Mouse (Mus musculus) heart, postnatal 0 days (tissue): ENCODE data around the gene Hoxa13.

ENCODE experiments used
- CTCF ChIP-seq: IDR thresholded peaks from 2 replicates; pipeline ENCODE4 v1.5.1; 2016; ENCODE audit warnings: antibody characterized with exemption, control low read depth, low read depth
- EP300 ChIP-seq: IDR thresholded peaks from 2 replicates; pipeline ENCODE4 v1.6.1; 2016; ENCODE audit warnings: antibody characterized with exemption, low read depth

DNA sequence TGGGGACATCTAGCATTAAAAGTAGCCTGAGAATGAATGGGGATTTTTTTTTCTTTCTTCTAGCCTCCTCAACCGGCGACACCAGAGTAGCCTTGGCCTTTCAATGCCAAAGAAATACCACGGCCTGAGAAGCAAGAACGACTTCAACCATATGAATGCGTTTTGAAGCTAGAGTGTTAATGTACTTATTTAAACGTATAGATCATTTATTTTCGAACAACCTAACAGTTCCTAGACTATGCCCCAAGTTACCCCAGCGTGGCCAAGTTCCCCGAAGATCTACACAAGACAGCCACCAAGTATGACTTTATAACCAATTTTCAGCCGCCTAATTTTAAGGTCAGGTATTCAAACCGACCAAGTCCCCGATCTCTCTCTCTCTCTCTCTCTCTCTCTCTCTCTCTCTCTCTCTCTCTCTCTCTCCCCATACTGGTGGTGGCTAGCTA, 39.8 kb downstream of the Hoxa13 start:
- TF ChIP-seq CTCF (no peak), EP300 (no peak)
